Mouse (Mus musculus) cerebellum, adult 2 months (tissue): ENCODE data around the gene Atg5. TPM values are rescaled to one million over a fixed set of nuclear protein-coding genes. Genes with fewer than 3 reads are reported as not detected.
A peak's percentile ranks its signal among the peaks of the same experiment; 100 is the strongest.

Experiments
- DNase-seq, 2 experiments: peaks; one replicate each; pipeline ENCODE4 v3.0.0; 2021
- H3K27ac ChIP-seq: fragments of 200-500 bp; 2 replicates; pipeline ENCODE4 v1.5.1; 2012; ENCODE audit warnings: low read length, control low read depth, inconsistent platforms; ENCODE audit not compliant: insufficient read depth
- H3K27me3 ChIP-seq: fragments of 200-500 bp; 2 replicates; pipeline ENCODE4 v1.6.1; 2012; ENCODE audit warnings: inconsistent platforms, mild to moderate bottlenecking, low read length, moderate library complexity; ENCODE audit not compliant: control insufficient read depth, insufficient read depth
- H3K4me1 ChIP-seq: fragments of 200-500 bp; 2 replicates; pipeline ENCODE4 v1.6.1; 2011; ENCODE audit warnings: low read length; ENCODE audit not compliant: control insufficient read depth, insufficient read depth
- H3K4me3 ChIP-seq: fragments of 200-500 bp; replicated peaks from 2 replicates; pipeline ENCODE3; 2011; ENCODE audit warnings: mild to moderate bottlenecking, low read depth, low read length, control low read depth; ENCODE audit not compliant: insufficient read depth
- CTCF ChIP-seq: fragments of 200-500 bp; IDR thresholded peaks from 2 replicates; pipeline ENCODE4 v1.5.1; 2011; ENCODE audit warnings: low read depth, mild to moderate bottlenecking, control low read depth, low read length, moderate library complexity, borderline replicate concordance; ENCODE audit not compliant: insufficient read depth
- POLR2A ChIP-seq: fragments of 200-500 bp; IDR thresholded peaks from 2 replicates; pipeline ENCODE4 v1.6.1; 2011; ENCODE audit warnings: low read length, control low read depth, borderline replicate concordance; ENCODE audit not compliant: insufficient read depth
- whole genome bisulfite sequencing: fragments of 180-500 bp; shearing (Covaris S2); methylation state at CpG from one replicate; pipeline ENCODE4 v1.1.7; 2018; 5-methylcytosine and 5-hydroxymethylcytosine counted together
- polyA plus RNA-seq: library from polyadenylated mRNA; depleted of rRNA; stranded (reverse); fragments of >200 nt; gene quantifications from 2 replicates; pipeline ENCODE4 v1.2.3, GENCODE M21; 2012

Gene Atg5
- polyA plus RNA-seq, 1 experiment = 21.2 TPM

- no peak for DNase-seq
- no peaks in the 10 kb centered on the region for H3K27me3 ChIP-seq
- no peak overlapping the region for H3K4me3 ChIP-seq
- no peak overlapping the region for H3K27ac ChIP-seq
- TF ChIP-seq POLR2A (no peak), CTCF (no peak)
- 58% methylated on average over 14 of the region's 14 CpGs for WGBS
- no peaks in the 10 kb centered on the region; the same call in 1 of the 2 replicates for H3K4me1 ChIP-seq
These were observed 48.4 kb downstream of the Atg5 start for GRCm38 (mm10) chr10:44316280-44317270.

DNA sequence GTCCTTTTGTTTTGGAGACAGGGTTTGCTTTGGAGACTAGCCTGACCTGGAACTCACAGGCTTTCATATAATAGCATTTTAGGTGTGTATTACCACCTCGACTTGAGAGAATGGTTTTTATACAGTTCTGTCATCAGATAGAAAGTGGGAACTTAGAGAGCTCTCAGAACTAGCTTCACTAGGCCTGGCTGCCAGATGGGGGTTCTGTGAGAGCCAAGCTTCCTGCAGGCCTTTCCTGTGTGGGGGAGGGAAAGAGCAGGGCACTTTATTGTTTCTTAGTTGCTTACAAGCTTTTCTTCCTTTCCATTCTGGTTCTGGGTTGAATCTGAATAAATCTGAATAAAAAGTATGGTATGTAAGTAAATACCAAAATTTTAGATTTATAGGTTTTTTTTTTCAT lies 54.0 kb downstream of the Atg5 start:
- no peak overlapping the region for H3K4me3 ChIP-seq
- H3K4me1 ChIP-seq = peaks cover 3% of the 10 kb centered on the region; the same call in 1 of the 2 replicates
- H3K27ac ChIP-seq = no peak overlapping the region
- no peaks in the 10 kb centered on the region for H3K27me3 ChIP-seq
- WGBS = 62% methylated on average over 1 of the region's 1 CpGs
- DNase-seq = peak in 1 of 2 experiments; percentile 22
- TF ChIP-seq CTCF = no peak
- no peak for TF ChIP-seq POLR2A

DNA sequence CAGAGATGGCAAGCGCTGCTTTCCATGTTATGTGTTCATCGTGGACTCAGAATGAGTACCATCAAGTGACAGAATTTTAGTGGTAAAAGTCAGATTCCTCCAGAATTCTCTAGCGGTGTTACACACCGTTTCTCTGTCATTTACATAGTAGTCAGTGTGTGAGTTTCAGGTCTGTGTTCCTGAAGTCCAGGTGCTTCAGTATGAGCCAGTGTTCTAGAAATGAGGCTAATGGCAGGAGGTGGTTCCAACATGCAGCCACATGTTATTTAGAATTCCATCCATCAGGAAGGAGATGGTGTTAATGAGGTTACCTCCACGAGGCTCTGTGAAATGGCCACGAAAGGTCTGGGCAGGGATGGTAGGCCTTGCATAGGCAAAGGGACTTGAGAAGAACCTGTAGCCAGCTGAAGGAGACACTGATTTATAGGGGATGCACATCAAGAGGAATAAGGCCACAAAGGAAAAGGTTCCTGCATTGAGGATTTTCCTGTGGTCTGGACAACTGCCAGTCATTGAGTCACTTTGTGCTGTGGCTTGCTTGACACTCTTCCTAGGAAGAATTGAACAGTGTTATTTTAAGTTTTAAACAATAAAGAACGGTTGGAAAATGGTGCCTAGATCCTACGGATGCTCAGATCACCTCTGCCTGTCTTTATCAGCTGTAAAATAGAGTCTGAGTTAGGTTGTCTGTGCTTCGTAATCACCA lies 55.1 kb downstream of the Atg5 start:
- no peaks in the 10 kb centered on the region for H3K27me3 ChIP-seq
- TF ChIP-seq CTCF (no peak), POLR2A (no peak)
- H3K4me3 ChIP-seq = no peak overlapping the region
- no peak overlapping the region for H3K27ac ChIP-seq
- WGBS = 90% methylated on average over 9 of the region's 9 CpGs
- no peak for DNase-seq
- peaks cover 3% of the 10 kb centered on the region; the same call in 1 of the 2 replicates for H3K4me1 ChIP-seq

DNA sequence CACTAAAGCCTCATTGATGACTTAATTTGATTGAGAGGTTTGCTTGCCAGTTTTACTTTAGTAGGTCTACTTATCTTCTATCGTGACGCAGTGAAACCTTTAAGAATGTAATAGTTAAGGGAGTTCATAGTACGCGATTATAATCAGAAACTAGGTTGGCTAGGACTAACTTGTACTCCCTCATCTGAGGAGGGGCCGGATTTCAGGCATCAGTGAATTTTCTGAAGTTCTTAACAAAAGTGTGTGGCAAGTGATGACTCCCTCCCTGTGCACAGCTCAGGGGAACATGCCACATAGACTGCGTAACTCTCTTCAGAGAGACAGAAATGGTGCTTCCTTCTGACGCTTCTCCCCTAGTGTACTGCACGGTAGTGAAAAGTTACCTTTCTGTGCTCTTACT lies 55.7 kb downstream of the Atg5 start:
- TF ChIP-seq CTCF (no peak), POLR2A (no peak)
- Histone ChIP-seq H3K4me1 (peaks cover 3% of the 10 kb centered on the region; the same call in 1 of the 2 replicates), H3K27me3 (no peaks in the 10 kb centered on the region), H3K4me3 (no peak overlapping the region), H3K27ac (no peak overlapping the region)
- no peak for DNase-seq
- 88% methylated on average over 8 of the region's 8 CpGs for WGBS

GRCm38 (mm10) chr10:44325551-44326500 lies 57.7 kb downstream of the Atg5 start:
- no peak for DNase-seq
- TF ChIP-seq CTCF = no peak
- TF ChIP-seq POLR2A = no peak
- 77% methylated on average over 13 of the region's 13 CpGs for WGBS
- Histone ChIP-seq H3K4me1 (peaks cover 3% of the 10 kb centered on the region; the same call in 1 of the 2 replicates), H3K27me3 (no peaks in the 10 kb centered on the region), H3K4me3 (no peak overlapping the region), H3K27ac (no peak overlapping the region)

- no peak for DNase-seq
- WGBS = 93% methylated on average over 9 of the region's 9 CpGs
- Histone ChIP-seq H3K4me1 (no peaks in the 10 kb centered on the region), H3K27ac (no peak overlapping the region), H3K27me3 (no peaks in the 10 kb centered on the region), H3K4me3 (no peak overlapping the region)
- TF ChIP-seq CTCF (no peak), POLR2A (no peak)
These were observed 58.9 kb downstream of the Atg5 start for GRCm38 (mm10) chr10:44327057-44327456.

DNA sequence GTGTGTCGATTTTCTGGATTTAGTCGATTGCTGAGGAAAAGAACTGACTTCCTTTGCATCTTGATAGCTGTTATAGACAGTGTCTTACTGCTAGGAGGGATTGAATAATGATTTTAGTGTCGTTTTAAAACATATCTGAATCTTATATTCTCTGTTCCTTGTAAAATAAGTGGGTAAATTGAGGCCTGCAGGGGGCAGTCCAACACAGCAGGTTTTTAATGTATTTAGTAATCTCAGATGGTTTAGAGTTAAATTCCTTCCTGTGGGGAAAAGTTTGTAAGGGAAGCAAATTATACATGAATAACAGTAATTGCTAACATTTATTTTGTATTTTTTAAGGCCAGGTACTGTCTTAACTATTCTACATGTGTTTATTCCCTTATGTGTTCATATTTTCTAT lies 60.2 kb downstream of the Atg5 start:
- no peak for TF ChIP-seq CTCF
- no peak for TF ChIP-seq POLR2A
- no peaks in the 10 kb centered on the region for H3K27me3 ChIP-seq
- no peak overlapping the region for H3K27ac ChIP-seq
- H3K4me3 ChIP-seq = no peak overlapping the region
- H3K4me1 ChIP-seq = no peaks in the 10 kb centered on the region
- DNase-seq = no peak
- WGBS = 70% methylated on average over 3 of the region's 3 CpGs
